Mouse (Mus musculus) ES-E14 (cell line): Measurements from ENCODE around the gene Eddm3b.

Source experiments
- MAFK ChIP-seq: IDR thresholded peaks from 2 replicates; pipeline ENCODE4 v1.6.1; 2014; ENCODE audit warnings: mild to moderate bottlenecking, low read depth, low read length, inconsistent platforms; ENCODE audit not compliant: insufficient read depth
- ZNF384 ChIP-seq: IDR thresholded peaks from 2 replicates; pipeline ENCODE4 v1.6.1; 2012; ENCODE audit warnings: low read depth, low read length, inconsistent platforms

DNA sequence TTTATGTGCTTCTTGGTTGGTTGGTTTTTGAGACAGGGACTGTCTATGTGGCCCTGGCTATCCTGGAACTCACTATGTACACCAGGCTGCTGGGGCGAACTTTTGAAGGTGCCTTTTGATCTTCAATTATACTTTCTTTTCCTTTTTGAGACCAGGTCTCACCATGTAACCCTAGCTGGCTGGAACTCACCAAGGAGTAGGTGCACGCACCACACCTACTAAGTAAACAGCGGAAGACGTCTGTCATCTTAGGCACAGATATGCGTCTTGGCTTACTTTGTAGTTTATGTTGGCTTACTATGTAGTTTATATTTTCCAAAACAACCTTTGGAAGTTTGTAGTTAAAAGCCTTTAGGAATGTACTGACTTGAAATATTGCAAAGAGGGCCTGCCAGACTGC lies 45.3 kb upstream of the Eddm3b start:
- TF ChIP-seq MAFK (no peak), ZNF384 (no peak)
